Mouse (Mus musculus) CH12.LX (cell line): ENCODE data around the gene Mapk11. TPM values are rescaled to one million over a fixed set of nuclear protein-coding genes. Genes with fewer than 3 reads are reported as not detected.

Source experiments
- DNase-seq: peaks from one replicate; pipeline ENCODE4 v3.0.0-alpha.2; 2013; ENCODE audit errors: extremely low read depth
- H3K27ac ChIP-seq: 2 replicates; pipeline ENCODE4 v1.5.1; 2012; ENCODE audit warnings: low read depth, mild to moderate bottlenecking, control low read depth, moderate library complexity; ENCODE audit not compliant: insufficient read depth
- H3K27me3 ChIP-seq: replicated peaks from 2 replicates; pipeline ENCODE3; 2012; ENCODE audit warnings: inconsistent platforms
- H3K36me3 ChIP-seq, 2 experiments: replicated peaks in 1 of 2; 2 replicates each; pipeline versions ENCODE3 to v1.6.1; 2012; ENCODE audit warnings: inconsistent platforms in 1 of 2, low read length in 1 of 2, mild to moderate bottlenecking in 1 of 2, mixed read lengths in 1 of 2, moderate library complexity in 1 of 2; ENCODE audit not compliant: control insufficient read depth in 1 of 2, insufficient read depth in 1 of 2
- H3K4me1 ChIP-seq, 2 experiments: 2 replicates each; pipeline ENCODE4 v1.6.1; 2012; ENCODE audit warnings: inconsistent platforms in 1 of 2, moderate library complexity in 1 of 2; ENCODE audit not compliant: insufficient read depth in 2 of 2, control insufficient read depth in 1 of 2
- H3K4me2 ChIP-seq: 2 replicates; pipeline ENCODE4 v1.6.1; 2012; ENCODE audit warnings: low read depth, mild to moderate bottlenecking, control low read depth; ENCODE audit not compliant: poor library complexity, insufficient read depth, severe bottlenecking
- H3K4me3 ChIP-seq, 3 experiments: fragments of 150-350 bp in 1 of 3; sonication (generic) in 1 of 3; replicated peaks in 1 of 3; 2 replicates each; pipeline versions ENCODE3 to v1.5.1; 2011 to 2012; ENCODE audit warnings: low read depth in 2 of 3, low read length in 2 of 3, mild to moderate bottlenecking in 2 of 3, moderate library complexity in 2 of 3, control low read depth in 1 of 3, improper control_type of control experiment in 1 of 3, inconsistent platforms in 1 of 3, mixed read lengths in 1 of 3; ENCODE audit not compliant: poor library complexity in 1 of 3
- H3K79me2 ChIP-seq: replicated peaks from 2 replicates; pipeline ENCODE4 v1.6.1; 2012; ENCODE audit warnings: mild to moderate bottlenecking, moderate library complexity; ENCODE audit not compliant: control insufficient read depth, poor library complexity, insufficient read depth, severe bottlenecking; ENCODE audit errors: extremely low read depth
- H3K9ac ChIP-seq: 2 replicates; pipeline ENCODE4 v1.6.1; 2012; ENCODE audit warnings: low read depth, mild to moderate bottlenecking, control low read depth, moderate library complexity; ENCODE audit not compliant: insufficient read depth
- H3K9me3 ChIP-seq: replicated peaks from 2 replicates; pipeline ENCODE3; 2012; ENCODE audit warnings: low read length, inconsistent platforms, mixed read lengths
- BHLHE40 ChIP-seq: IDR thresholded peaks from 2 replicates; pipeline ENCODE4 v1.6.1; 2011; ENCODE audit warnings: mild to moderate bottlenecking, low read depth, low read length, improper control_type of control experiment
- CHD2 ChIP-seq: IDR thresholded peaks from 2 replicates; pipeline ENCODE4 v1.6.1; 2011; ENCODE audit warnings: low read length, improper control_type of control experiment
- CTCF ChIP-seq, 2 experiments: IDR thresholded peaks in 1 of 2; conservative IDR thresholded peaks in 1 of 2; 2 replicates each; pipeline ENCODE4 v1.5.1; 2011 to 2012; ENCODE audit warnings: low read depth in 2 of 2, low read length in 2 of 2, improper control_type of control experiment in 1 of 2, inconsistent platforms in 1 of 2, mild to moderate bottlenecking in 1 of 2, moderate library complexity in 1 of 2
- E2F4 ChIP-seq: IDR thresholded peaks from 2 replicates; pipeline ENCODE4 v1.6.1; 2011; ENCODE audit warnings: low read depth, low read length, improper control_type of control experiment; ENCODE audit not compliant: insufficient replicate concordance
- ETS1 ChIP-seq: conservative IDR thresholded peaks from 2 replicates; pipeline ENCODE4 v1.6.1; 2012; ENCODE audit warnings: low read depth, mild to moderate bottlenecking, inconsistent platforms, low read length, improper control_type of control experiment, moderate library complexity
- GABPA ChIP-seq: IDR thresholded peaks from 2 replicates; pipeline ENCODE4 v1.6.1; 2012; ENCODE audit warnings: low read depth, low read length, improper control_type of control experiment, inconsistent platforms; ENCODE audit not compliant: insufficient replicate concordance
- HCFC1 ChIP-seq: IDR thresholded peaks from 2 replicates; pipeline ENCODE4 v1.6.1; 2012; ENCODE audit warnings: low read depth, mild to moderate bottlenecking, inconsistent platforms, low read length, improper control_type of control experiment
- IRF4 ChIP-seq: IDR thresholded peaks from 2 replicates; pipeline ENCODE4 v1.6.1; 2014; ENCODE audit warnings: low read depth, mild to moderate bottlenecking, inconsistent platforms, low read length, improper control_type of control experiment
- JUND ChIP-seq: conservative IDR thresholded peaks from 2 replicates; pipeline ENCODE4 v1.6.1; 2011; ENCODE audit warnings: low read depth, low read length, improper control_type of control experiment
- KAT2A ChIP-seq: IDR thresholded peaks from 2 replicates; pipeline ENCODE4 v1.6.1; 2012; ENCODE audit warnings: low read length, improper control_type of control experiment, inconsistent platforms; ENCODE audit not compliant: insufficient replicate concordance
- MAX ChIP-seq: IDR thresholded peaks from 2 replicates; pipeline ENCODE4 v1.6.1; 2011; ENCODE audit warnings: low read length, improper control_type of control experiment
- MAZ ChIP-seq: IDR thresholded peaks from 2 replicates; pipeline ENCODE4 v1.6.1; 2012; ENCODE audit warnings: low read depth, mild to moderate bottlenecking, inconsistent platforms, low read length, improper control_type of control experiment, moderate library complexity
- MXI1 ChIP-seq: IDR thresholded peaks from 2 replicates; pipeline ENCODE4 v1.6.1; 2011; ENCODE audit warnings: mild to moderate bottlenecking, low read depth, low read length, improper control_type of control experiment
- MYC ChIP-seq: IDR thresholded peaks from 2 replicates; pipeline ENCODE4 v1.6.1; 2011; ENCODE audit warnings: low read depth, mild to moderate bottlenecking, improper control_type of control experiment, low read length
- NELFE ChIP-seq: IDR thresholded peaks from 2 replicates; pipeline ENCODE4 v1.6.1; 2011; ENCODE audit warnings: low read depth, low read length, improper control_type of control experiment
- PAX5 ChIP-seq: IDR thresholded peaks from 2 replicates; pipeline ENCODE4 v1.6.1; 2012; ENCODE audit warnings: low read length, inconsistent platforms, mixed read lengths
- POLR2A ChIP-seq: IDR thresholded peaks from 2 replicates; pipeline ENCODE4 v1.6.1; 2011; ENCODE audit warnings: low read depth, mild to moderate bottlenecking, improper control_type of control experiment, low read length
- POLR2AphosphoS2 ChIP-seq: IDR thresholded peaks from 2 replicates; pipeline ENCODE4 v1.6.1; 2011; ENCODE audit warnings: low read depth, low read length, improper control_type of control experiment
- RAD21 ChIP-seq: IDR thresholded peaks from 2 replicates; pipeline ENCODE4 v1.6.1; 2011; ENCODE audit warnings: low read depth, mild to moderate bottlenecking, low read length, improper control_type of control experiment, moderate library complexity
- RCOR1 ChIP-seq: conservative IDR thresholded peaks from 2 replicates; pipeline ENCODE4 v1.6.1; 2012; ENCODE audit warnings: low read depth, mild to moderate bottlenecking, inconsistent platforms, low read length, improper control_type of control experiment
- SIN3A ChIP-seq: IDR thresholded peaks from 2 replicates; pipeline ENCODE4 v1.6.1; 2012; ENCODE audit warnings: low read length, improper control_type of control experiment, inconsistent platforms
- SMC3 ChIP-seq: IDR thresholded peaks from 2 replicates; pipeline ENCODE4 v1.6.1; 2011; ENCODE audit warnings: low read depth, low read length, improper control_type of control experiment
- TBP ChIP-seq: conservative IDR thresholded peaks from 2 replicates; pipeline ENCODE4 v1.6.1; 2011; ENCODE audit warnings: low read depth, low read length, improper control_type of control experiment
- TCF12 ChIP-seq: IDR thresholded peaks from 2 replicates; pipeline ENCODE4 v1.6.1; 2014; ENCODE audit warnings: low read depth, mild to moderate bottlenecking, inconsistent platforms, low read length, improper control_type of control experiment
- UBTF ChIP-seq: IDR thresholded peaks from 2 replicates; pipeline ENCODE4 v1.6.1; 2012; ENCODE audit warnings: low read depth, mild to moderate bottlenecking, inconsistent platforms, low read length, improper control_type of control experiment, moderate library complexity
- USF2 ChIP-seq: conservative IDR thresholded peaks from 2 replicates; pipeline ENCODE4 v1.6.1; 2011; ENCODE audit warnings: low read depth, low read length, improper control_type of control experiment
- ZC3H11A ChIP-seq: IDR thresholded peaks from 2 replicates; pipeline ENCODE4 v1.6.1; 2012; ENCODE audit warnings: low read depth, mild to moderate bottlenecking, inconsistent platforms, low read length, improper control_type of control experiment
- ZMIZ1 ChIP-seq: IDR thresholded peaks from 2 replicates; pipeline ENCODE4 v1.6.1; 2012; ENCODE audit warnings: low read depth, mild to moderate bottlenecking, inconsistent platforms, low read length, improper control_type of control experiment
- ZNF384 ChIP-seq: IDR thresholded peaks from 2 replicates; pipeline ENCODE4 v1.6.1; 2012; ENCODE audit warnings: low read depth, low read length, improper control_type of control experiment, inconsistent platforms
- dilution Hi-C: fragments of 300-500 bp; cut with MboI; formaldehyde crosslinking; loops from 2 replicates; pipeline ENCODE4 v1.14.3; 2020; ENCODE audit warnings: low sequenced_read_pairs; ENCODE audit not compliant: extremely low pct_unique_long_range_greater_than_20kb, extremely low pct_ligation_motif_present
- in situ Hi-C: fragments of 300-500 bp; cut with MboI; formaldehyde crosslinking; loops from 3 replicates; pipeline ENCODE4 v1.14.3; 2019; ENCODE audit warnings: low sequenced_read_pairs, low pct_ligation_motif_present, low pct_unique_long_range_greater_than_20kb, mixed read lengths
- polyA plus RNA-seq: library from polyadenylated mRNA; unstranded; fragments of >175 nt; gene quantifications from 2 replicates; pipeline ENCODE4 v1.2.1, GENCODE M21; 2012; ENCODE audit warnings: low read depth; ENCODE audit not compliant: insufficient read length
- total RNA-seq, 2 experiments: library from RNA; depleted of rRNA; stranded (reverse); fragments of 300-350 nt in 1 of 2; fragments of >200 nt in 1 of 2; gene quantifications; 2 replicates each; pipeline ENCODE4 v1.2.3; 2012 to 2014

The Mapk11 gene
- total and polyA plus RNA-seq, 3 experiments = 3.9 to 11.4 (median 5.3) TPM

DNA sequence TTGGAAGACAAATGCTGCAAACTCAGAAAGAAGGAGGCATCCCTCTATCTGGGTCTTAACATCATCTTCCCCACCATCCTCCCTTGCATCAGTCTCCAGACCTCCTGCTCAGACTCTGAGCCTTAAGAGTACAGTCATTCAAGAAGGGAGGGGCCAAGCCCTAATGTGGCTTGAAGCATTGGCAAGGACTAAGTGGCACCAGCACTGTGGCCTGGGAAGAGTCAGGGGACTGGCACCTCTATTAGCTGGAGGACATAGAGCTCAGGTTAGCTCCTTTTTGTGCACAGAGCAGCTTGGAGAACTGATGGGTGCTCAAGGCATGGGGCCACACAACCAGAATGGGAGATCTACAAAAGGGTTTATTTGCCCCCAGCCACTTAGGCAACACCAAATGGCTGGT lies 19.2 kb downstream of the Mapk11 start:
- H3K4me3 ChIP-seq = no peak overlapping the region
- in situ Hi-C loops = no loop called here
- no peak for TF ChIP-seq ZMIZ1
- no peak for TF ChIP-seq KAT2A
- TF ChIP-seq TCF12 = no peak
- no peak for TF ChIP-seq ZNF384
- no peak for TF ChIP-seq TBP
- no peak for TF ChIP-seq E2F4
- no peak for TF ChIP-seq ETS1
- no peak for TF ChIP-seq CHD2
- peaks cover 38% of the 10 kb centered on the region for H3K27me3 ChIP-seq
- H3K4me2 ChIP-seq = no peak overlapping the region
- H3K4me1 ChIP-seq = peaks cover 21 to 56% of the 10 kb centered on the region in 2 experiments
- H3K9me3 ChIP-seq = no peaks in the 10 kb centered on the region
- no peaks in the 10 kb centered on the region for H3K79me2 ChIP-seq
- dilution Hi-C loops = no loop called here
- no peak overlapping the region for H3K27ac ChIP-seq
- no peak overlapping the region for H3K9ac ChIP-seq
- DNase-seq = no peak
- peaks cover 2 to 18% of the 10 kb centered on the region in 2 experiments for H3K36me3 ChIP-seq

DNA sequence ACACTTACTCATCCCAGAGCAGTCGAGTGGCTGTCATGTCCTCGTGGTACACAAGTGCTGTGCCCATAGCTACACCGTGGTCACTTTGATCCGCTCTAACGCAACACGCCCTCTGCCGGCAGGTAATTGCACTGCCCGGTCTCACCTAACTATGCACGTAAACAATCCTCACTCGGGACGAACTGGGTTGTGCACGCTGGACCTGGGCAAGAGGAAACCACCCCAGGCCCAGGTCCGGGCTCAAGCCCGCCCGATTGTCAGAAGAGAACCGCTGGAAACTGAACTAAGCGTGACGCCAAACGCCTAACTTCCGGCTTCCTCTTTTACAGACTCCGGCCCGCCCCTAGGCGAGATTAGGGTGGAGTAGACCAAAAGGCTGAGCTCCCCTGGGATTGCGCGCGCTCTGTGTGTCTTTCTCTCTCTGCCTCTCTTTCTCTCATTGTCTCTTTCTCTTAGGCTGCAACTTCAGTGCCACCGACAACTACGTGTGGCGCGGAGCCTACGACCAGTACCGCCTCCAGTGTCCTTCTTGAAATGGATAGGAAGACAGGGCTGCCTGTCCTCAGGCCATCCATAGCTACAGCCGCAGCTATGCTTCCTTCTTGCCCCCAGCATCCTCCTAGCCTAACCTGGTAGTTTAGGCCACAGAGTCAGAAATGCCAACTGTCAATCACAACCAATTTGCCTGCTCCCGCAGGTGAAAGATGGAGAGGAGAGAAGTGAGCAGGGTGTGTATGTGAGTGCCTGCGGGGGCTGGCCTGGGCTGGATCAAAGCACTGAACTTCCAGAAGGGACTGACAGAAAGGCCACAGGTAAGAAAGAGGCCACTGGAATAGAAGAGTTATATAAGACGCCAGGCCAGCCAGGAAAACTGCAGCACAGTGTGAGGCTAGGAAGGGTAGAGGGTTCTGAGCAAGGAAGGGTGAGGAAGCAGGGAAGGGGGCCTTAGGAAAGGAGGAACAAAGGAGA lies 20.8 kb downstream of the Mapk11 start, which contains the start of gene Hdac10:
Gene Hdac10 (minus strand): TSS at position 319 of the 969 bp plus-strand sequence.
- peaks cover 29% of the 10 kb centered on the region for H3K27me3 ChIP-seq
- H3K9me3 ChIP-seq = no peaks in the 10 kb centered on the region
- H3K4me1 ChIP-seq = peaks cover 21 to 52% of the 10 kb centered on the region in 2 experiments
- peak within 1 kb of the TSS; percentile 68 for H3K4me2 ChIP-seq
- peak within 1 kb of the TSS; percentile 60 to 80 (median 69) for H3K4me3 ChIP-seq
- peak; percentile 92 for DNase-seq
- peaks cover 9 to 31% of the 10 kb centered on the region in 2 experiments for H3K36me3 ChIP-seq
- dilution Hi-C loops = no loop called here
- no peaks in the 10 kb centered on the region for H3K79me2 ChIP-seq
- in situ Hi-C loops = loop anchor here (5.0 kb wide), 1 partner anchor 79 kb away; no protein-coding TSS in a partner anchor
- H3K27ac ChIP-seq = peak within 1 kb of the TSS; percentile 48
- peak within 1 kb of the TSS; percentile 38 for H3K9ac ChIP-seq
- TF ChIP-seq CTCF (conservative IDR thresholded peaks at IDR 0.05 in 1 of 2, IDR thresholded peaks at IDR 0.05 in 1 of 2; ENCODE audit: low read depth in 2 of 2, low read length in 2 of 2) = peak; percentile 41 to 80
- no peak for TF ChIP-seq ZC3H11A
- TF ChIP-seq ZMIZ1 = peak; percentile 78
- peak; percentile 35; the same call in 1 of the 2 replicates for TF ChIP-seq SMC3
- TF ChIP-seq MAZ = peak; percentile 23; the same call in 1 of the 2 replicates
- TF ChIP-seq UBTF = no peak; the same call in 1 of the 2 replicates
- TF ChIP-seq GABPA = no peak
- peak; percentile 95 for TF ChIP-seq MXI1
- peak; percentile 86 for TF ChIP-seq MAX
- 0 out of 2 replicates have a peak, but pooled peaks have one; percentile 59 for TF ChIP-seq KAT2A
- peak; percentile 37 for TF ChIP-seq ETS1
- peak; percentile 38; the same call in 1 of the 2 replicates for TF ChIP-seq POLR2AphosphoS2
- peak; percentile 58 for TF ChIP-seq BHLHE40
- no peak for TF ChIP-seq USF2
- TF ChIP-seq RCOR1 = no peak
- no peak for TF ChIP-seq JUND
- TF ChIP-seq IRF4 = no peak; the same call in 1 of the 2 replicates
- TF ChIP-seq NELFE = peak; percentile 82
- peak; percentile 84 for TF ChIP-seq POLR2A
- 0 out of 2 replicates have a peak, but pooled peaks have one; percentile 10 for TF ChIP-seq CHD2
- 0 out of 2 replicates have a peak, but pooled peaks have one; percentile 36 for TF ChIP-seq MYC
- peak; percentile 16 for TF ChIP-seq RAD21
- TF ChIP-seq SIN3A = peak; percentile 88
- TF ChIP-seq TCF12 = no peak; the same call in 1 of the 2 replicates
- peak; percentile 71 for TF ChIP-seq HCFC1
- TF ChIP-seq PAX5 = no peak
